Mouse (Mus musculus) bone marrow macrophage, adult 2 months (primary cell): ENCODE measurements around the gene B3galt4. TPM values are rescaled to one million over a fixed set of nuclear protein-coding genes. Genes with fewer than 3 reads are reported as not detected.

Experiments
- H3K27ac ChIP-seq: 2 replicates; pipeline ENCODE4 v1.5.1; 2012; ENCODE audit warnings: low read depth, low read length; ENCODE audit not compliant: insufficient read depth
- H3K4me1 ChIP-seq: 2 replicates; pipeline ENCODE4 v1.6.1; 2012; ENCODE audit warnings: low read length; ENCODE audit not compliant: control insufficient read depth, insufficient read depth
- H3K4me3 ChIP-seq: 2 replicates; pipeline ENCODE4 v1.5.1; 2012; ENCODE audit warnings: mild to moderate bottlenecking, low read length, moderate library complexity; ENCODE audit not compliant: insufficient read depth
- CTCF ChIP-seq: IDR thresholded peaks from 2 replicates; pipeline ENCODE4 v1.5.1; 2012; ENCODE audit warnings: low read depth, mild to moderate bottlenecking, low read length, moderate library complexity
- POLR2A ChIP-seq: IDR thresholded peaks from 2 replicates; pipeline ENCODE4 v1.6.1; 2012; ENCODE audit warnings: mild to moderate bottlenecking, low read depth, low read length, borderline replicate concordance
- polyA plus RNA-seq: library from polyadenylated mRNA; stranded (reverse); fragments of >200 nt; gene quantifications from 2 replicates; pipeline ENCODE4 v1.2.4, GENCODE M21; 2012; ENCODE audit not compliant: missing spikeins, insufficient read depth, insufficient read length

The B3galt4 gene
- polyA plus RNA-seq, 1 experiment: 8.7 TPM

DNA sequence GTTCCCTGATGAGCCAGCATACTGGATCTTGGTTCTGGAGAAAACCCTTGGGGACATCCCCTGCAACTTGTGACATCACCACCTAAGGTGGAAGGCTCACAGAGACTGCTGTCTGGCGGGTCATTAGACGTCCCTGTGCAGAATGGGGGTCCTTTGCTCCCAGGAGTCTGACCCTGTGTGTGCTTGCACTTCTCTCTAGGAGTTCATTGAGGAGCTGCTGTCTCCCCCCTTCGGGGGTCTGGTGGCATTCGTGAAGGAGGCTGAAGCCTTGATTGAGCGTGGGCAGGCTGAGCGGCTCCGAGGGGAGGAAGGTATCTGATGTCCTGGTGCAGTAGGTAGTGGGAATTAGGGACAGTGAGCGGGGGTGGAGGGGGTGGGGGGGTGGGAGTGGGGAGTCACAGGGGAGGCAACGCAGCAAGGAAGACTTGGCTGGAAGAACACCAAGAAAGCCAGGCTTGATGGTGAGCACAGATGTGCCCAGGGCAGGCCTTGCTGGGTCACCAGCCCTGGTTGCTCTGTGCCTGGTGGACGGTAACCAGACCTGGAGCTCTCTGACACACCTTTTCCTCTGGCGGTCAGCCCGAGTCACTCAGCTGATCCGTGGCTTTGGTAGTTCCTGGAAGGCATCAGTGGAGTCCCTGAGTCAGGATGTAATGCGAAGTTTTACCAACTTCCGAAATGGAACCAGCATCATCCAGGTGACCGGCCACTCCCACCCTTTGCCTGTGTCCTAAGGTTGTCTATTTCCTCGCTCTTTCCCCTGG, 14.0 kb upstream of the B3galt4 start:
- H3K4me3 ChIP-seq: no peak overlapping the region
- TF ChIP-seq POLR2A (no peak), CTCF (no peak)
- no peak overlapping the region for H3K27ac ChIP-seq
- H3K4me1 ChIP-seq: 0 out of 2 replicates have a peak, but pooled peaks cover 2% of the 10 kb centered on the region

DNA sequence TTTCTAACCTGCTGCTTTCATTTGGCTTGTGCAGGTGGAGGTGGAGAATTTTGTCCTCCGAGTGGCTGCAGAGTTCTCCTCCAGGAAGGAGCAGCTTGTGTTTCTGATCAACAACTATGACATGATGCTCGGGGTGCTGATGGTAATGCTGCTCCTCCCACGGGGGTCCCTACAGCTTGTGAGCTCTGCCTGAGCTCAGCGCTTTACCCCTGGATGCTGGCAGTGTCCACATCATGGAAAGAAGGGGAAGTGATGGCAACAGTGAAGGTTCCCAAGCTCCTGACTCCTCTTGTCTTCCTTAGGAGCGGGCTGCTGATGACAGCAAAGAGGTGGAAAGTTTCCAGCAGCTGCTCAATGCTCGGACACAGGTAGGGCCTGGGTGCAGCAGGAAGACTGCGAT, 11.6 kb upstream of the B3galt4 start:
- no peaks in the 10 kb centered on the region for H3K4me1 ChIP-seq
- no peak overlapping the region for H3K27ac ChIP-seq
- TF ChIP-seq CTCF (no peak), POLR2A (no peak)
- H3K4me3 ChIP-seq: no peak overlapping the region

GRCm38 (mm10) chr17:33959948-33960347, 8.7 kb upstream of the B3galt4 start:
- Histone ChIP-seq H3K27ac (no peak overlapping the region), H3K4me1 (no peaks in the 10 kb centered on the region), H3K4me3 (no peak overlapping the region)
- TF ChIP-seq POLR2A (no peak), CTCF (no peak)

GRCm38 (mm10) chr17:33959135-33959534, 7.8 kb upstream of the B3galt4 start:
- no peak overlapping the region for H3K4me3 ChIP-seq
- H3K27ac ChIP-seq: no peak overlapping the region
- H3K4me1 ChIP-seq: no peaks in the 10 kb centered on the region
- TF ChIP-seq CTCF: no peak
- TF ChIP-seq POLR2A: no peak

- no peak overlapping the region for H3K27ac ChIP-seq
- H3K4me3 ChIP-seq: no peak overlapping the region
- no peak for TF ChIP-seq POLR2A
- TF ChIP-seq CTCF: no peak
- peaks cover 2% of the 10 kb centered on the region; the same call in 1 of the 2 replicates for H3K4me1 ChIP-seq
Observed at GRCm38 (mm10) chr17:33958451-33958850, 7.2 kb upstream of the B3galt4 start.

DNA sequence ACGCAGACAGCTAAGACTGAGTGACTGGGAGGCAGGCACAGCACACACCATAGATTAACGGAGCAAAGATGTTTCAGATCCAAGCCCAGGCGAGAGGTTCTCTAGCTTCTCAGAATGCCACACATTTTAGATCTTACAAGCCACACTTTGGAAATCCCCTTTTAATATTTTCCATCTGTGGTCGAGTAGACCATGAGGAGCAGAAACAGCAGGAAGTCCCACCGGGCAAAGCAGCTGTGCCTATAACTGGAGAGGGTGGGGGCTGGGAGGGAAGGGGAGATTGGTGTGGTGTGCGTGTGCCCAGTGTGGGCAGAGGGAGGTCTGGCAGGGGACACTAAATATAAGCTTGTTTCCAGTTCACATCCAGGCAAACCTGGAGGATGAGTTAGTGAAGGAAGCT, 6.2 kb upstream of the B3galt4 start:
- TF ChIP-seq POLR2A (no peak), CTCF (no peak)
- no peak overlapping the region for H3K4me3 ChIP-seq
- peaks cover 4% of the 10 kb centered on the region; the same call in 1 of the 2 replicates for H3K4me1 ChIP-seq

DNA sequence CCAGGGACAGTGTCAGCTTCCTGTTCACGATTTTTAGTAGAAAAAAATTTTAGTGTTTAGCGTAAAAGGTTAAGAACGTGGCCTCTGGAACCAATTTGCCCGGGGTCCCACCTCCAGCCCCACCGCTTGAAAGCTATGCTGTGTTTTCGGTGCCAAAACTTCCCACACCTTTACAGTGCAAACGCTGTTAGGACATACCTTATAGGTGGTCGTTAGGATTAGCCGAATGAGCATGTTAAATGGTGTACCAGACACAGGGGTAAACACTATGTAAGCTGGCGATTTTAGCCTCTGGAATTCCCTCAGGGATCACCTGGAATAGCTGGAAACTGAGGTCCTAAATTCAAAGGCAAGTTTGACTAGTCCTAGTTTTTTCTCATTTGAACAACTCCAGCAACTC, 5.0 kb upstream of the B3galt4 start:
- H3K27ac ChIP-seq: peak overlapping the region; percentile 92; the same call in 1 of the 2 replicates
- TF ChIP-seq CTCF (no peak), POLR2A (no peak)
- H3K4me1 ChIP-seq: peaks cover 4% of the 10 kb centered on the region; the same call in 1 of the 2 replicates
- peak overlapping the region; percentile 84 for H3K4me3 ChIP-seq

More for the DNA sequence above, 6.2 kb upstream of the B3galt4 start:
- H3K27ac ChIP-seq: no peak overlapping the region

DNA sequence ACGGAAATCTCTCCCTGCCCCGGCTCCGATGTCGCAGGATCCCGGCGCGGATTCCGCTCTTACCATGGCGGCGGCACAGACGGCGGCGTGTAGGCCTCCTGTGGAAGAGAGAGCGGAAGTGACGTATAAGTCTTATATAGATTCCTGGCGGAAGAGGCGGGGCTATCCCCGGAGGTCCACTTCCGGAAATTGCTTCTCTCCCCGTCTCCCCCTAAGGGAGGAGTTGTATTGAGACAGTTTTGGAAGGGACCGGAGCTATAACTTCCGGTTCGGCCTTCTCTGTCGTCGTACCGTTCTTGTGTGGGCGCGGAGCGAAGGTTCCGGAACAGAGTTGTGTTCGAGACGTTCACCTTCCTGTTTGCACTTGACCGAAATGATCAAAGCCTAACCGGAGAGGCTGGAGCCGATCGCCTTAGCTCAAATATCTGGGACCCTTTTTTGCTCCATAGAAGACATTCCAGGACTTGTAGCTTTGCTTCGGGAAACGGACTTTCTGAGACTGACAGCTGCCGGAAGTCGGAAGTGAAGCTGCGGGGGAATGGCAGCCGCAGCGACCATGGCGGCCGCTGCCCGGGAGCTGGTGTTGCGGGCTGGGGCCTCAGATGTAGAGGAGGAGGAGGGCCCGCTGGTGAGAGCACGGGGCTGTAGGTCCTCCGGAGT, 4.4 kb upstream of the B3galt4 start, which contains the start of the genes Vps52 and Rps18:
Gene Vps52, plus strand, starts transcription at position 258 of the 660 bp plus-strand sequence.
Gene Rps18, minus strand, starts transcription at position 447 of the 660 bp plus-strand sequence.
- TF ChIP-seq POLR2A (peak; percentile 78; the same call in 1 of the 2 replicates), CTCF (no peak)
- H3K4me1 ChIP-seq: peaks cover 5% of the 10 kb centered on the region; the same call in 1 of the 2 replicates
- peak within 1 kb of the TSS; percentile 92 for H3K27ac ChIP-seq
- peak within 1 kb of the TSS; percentile 93 for H3K4me3 ChIP-seq

- Histone ChIP-seq H3K27ac (peak overlapping the region; percentile 85), H3K4me1 (peaks cover 10% of the 10 kb centered on the region; the same call in 1 of the 2 replicates), H3K4me3 (peak overlapping the region; percentile 93)
- no peak for TF ChIP-seq CTCF
- no peak; the same call in 1 of the 2 replicates for TF ChIP-seq POLR2A
Observed at GRCm38 (mm10) chr17:33954646-33955554, 3.6 kb upstream of the B3galt4 start.
